Mouse (Mus musculus): Measurements from ENCODE around the gene Fbxw7.
"Not testable (repeated sequence)": the region's sequence is repeated elsewhere in the genome, so short reads cannot be mapped to it uniquely, and the experiment has no call there.

Fbxw7 gene

DNA sequence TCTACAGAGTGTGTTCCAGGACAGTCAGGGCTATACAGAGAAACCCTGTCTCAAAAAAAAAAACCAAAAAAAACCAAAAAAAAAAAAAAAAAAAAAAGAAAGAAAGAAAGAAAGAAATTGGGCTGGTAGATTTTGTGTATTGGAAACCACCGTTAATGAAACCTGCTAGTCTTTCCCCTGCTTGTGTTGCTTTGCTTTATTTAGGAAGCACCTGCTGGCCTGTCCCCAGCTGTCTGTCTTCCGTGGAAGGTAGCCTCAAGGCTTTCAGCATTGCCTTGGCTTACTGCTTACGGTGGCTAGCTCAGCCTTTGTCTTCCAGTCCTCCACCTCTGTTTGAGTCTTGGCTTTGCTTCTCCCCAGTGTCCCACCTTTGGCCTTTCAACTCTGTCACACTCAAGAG, 11.9 kb downstream of the Fbxw7 start:
- DNase-seq (ENCODE audit: low read depth in 2 of 2, low spot score in 2 of 2): no peak

DNA sequence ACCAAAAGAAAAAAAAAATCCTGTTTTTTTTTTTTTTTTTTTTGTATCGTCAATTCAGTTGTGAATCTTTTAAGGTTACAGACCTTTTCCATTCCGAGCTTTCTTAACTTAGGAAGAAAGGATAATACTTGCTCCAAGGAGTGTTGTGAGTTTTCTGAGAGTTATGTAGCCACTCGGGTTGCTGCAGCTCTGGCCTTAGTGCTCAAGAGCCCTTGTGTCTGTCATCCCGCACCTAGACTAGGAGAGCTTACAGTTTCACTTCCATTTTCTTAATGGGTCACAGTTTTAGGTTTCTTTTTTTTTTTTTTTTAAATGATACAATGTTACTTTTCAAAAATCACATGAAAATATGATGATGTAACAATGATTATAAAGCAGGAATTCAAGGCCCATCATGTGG, 12.5 kb downstream of the Fbxw7 start:
- no peak for DNase-seq (ENCODE audit: low read depth in 2 of 2, low spot score in 2 of 2)

DNA sequence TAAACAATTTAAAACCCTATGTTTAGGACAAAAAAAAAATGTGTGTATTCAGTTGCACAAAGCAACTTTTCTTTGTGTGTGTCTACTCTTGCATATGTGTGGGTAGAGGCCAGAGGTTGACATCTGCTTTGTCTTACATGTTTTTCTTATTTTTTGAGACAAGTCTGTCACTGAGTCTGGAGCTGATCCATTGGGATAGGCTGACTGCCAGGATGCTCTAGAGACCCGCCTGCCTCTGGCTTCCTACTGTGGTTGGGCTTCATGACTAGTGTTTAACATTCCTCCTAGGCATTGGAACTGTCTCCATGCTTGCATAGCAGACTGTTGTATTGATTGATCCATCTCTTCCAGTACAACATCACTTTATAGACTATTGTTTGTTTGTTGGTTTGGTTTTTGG, 14.3 kb downstream of the Fbxw7 start:
- DNase-seq (ENCODE audit: low read depth in 2 of 2, low spot score in 2 of 2): no peak

DNA sequence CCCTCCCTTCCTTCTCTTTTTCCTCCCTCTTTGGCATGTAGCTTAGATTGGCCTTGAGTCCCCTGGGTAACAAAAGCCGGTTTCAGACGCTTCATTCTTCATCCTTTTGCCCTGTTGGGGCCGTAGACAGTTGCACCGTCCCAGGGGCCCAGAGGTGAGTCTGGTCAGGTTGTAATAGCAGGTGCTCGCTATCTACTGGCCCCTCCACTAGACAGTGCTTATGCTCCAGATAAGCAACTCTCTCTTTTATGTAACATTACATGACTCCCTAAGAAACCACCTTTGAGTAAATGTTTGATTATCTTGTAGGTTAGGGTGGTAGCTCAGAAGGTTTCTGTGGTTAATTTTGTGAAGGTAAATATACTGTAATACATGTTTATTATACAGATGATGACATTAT, 21.0 kb downstream of the Fbxw7 start:
- DNase-seq (ENCODE audit: low read depth in 2 of 2, low spot score in 2 of 2): no peak

DNA sequence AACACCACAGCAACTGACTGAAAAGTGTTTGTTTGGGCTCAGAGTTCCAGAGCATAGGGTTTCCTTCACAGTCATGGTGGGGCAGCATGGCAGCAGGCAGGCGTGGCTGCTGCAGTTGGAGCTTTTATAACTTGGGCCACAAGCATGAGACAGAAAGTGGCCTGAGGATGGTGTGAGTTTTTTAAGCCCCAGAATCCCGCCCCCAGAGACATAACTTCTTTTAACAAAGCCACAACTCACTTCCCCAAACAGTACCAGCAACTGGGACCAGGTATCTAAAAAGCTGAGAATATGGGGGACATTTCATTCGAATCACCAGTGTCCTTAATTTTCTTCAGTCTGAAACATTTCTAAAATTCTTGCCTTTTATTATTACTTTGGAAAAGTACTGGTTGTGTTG, 22.9 kb downstream of the Fbxw7 start:
- no peak for DNase-seq (ENCODE audit: low read depth in 2 of 2, low spot score in 2 of 2)

DNA sequence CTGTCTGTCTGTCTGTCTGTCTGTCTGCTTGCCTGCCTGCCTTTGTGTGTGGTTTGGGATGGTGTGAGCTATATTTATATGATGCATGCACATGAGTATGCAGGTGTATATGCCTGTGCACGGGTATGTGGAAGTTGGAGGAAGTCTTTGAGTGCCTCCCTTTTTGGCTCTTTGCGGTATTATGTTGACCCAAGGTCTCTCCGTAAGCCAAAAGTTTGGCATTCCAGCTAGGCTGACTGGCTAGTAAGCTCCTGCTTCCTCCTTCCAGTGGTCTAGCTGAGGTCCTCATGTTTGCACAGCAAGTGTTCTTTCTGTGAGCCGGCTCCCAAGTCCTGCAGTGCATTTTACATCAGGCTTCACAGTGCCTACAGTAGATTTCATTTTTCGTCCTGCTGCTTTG, 24.4 kb downstream of the Fbxw7 start:
- no peak for DNase-seq (ENCODE audit: low read depth in 2 of 2, low spot score in 2 of 2)

DNA sequence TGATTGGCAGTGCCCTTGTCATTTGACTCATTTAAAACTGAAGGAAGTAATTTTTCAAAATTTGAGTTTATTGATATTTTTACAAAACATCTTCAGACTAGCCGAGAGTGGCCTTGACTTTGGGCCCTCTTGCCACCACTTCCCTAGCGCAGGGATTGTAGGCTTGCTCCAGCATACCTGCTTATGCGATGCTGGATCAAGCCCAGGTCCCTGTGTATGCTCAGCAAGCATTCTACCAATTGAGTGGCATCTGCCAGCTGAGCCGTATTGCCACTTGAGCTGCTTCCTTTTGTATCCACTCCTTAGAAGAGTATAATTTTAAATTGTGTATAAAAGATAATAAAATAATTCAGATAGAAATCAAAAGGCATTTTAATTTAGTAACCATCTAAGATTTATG, 26.2 kb downstream of the Fbxw7 start:
- no peak for DNase-seq (ENCODE audit: low read depth in 2 of 2, low spot score in 2 of 2)

DNA sequence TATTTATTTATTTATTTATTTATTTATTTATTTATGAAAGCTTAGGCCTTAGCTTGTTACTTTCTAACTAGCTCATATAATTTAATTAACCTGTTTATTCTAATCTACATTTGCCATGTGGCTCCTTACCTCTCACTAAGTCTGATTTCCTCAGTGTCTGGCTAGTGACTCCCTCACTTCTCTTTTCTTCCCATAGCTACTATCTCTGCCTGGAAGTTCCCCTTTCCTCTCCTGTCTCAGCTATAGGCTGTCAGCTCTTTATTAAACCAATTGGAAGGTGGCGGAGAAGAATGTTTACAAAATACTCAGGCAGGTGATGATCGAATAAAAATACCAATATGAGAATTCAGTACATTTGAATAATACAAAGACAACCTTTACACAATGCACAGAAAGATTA, 27.7 kb downstream of the Fbxw7 start:
- no peak for DNase-seq (ENCODE audit: low read depth in 2 of 2, low spot score in 2 of 2)

DNA sequence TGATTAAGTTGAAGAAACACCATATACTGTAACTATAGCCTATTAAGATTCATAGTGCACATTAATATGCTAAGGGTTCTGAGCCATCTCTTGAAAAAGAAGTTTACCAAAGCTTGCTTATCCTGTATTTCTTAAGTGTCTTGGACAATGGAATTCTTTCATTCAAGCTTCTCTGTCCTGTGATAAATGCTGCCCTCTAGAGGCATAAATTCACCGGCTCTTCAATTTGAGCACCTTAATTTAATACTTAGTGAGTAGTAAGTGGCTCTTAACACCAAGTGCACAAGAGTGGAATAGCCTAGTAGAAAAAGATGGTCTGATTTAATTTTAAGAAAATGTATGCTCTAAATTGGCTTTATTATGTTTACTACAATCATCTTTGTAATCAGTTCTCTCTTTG, 28.5 kb downstream of the Fbxw7 start:
- DNase-seq (ENCODE audit: low read depth in 2 of 2, low spot score in 2 of 2): peak; percentile 37 to 54

DNA sequence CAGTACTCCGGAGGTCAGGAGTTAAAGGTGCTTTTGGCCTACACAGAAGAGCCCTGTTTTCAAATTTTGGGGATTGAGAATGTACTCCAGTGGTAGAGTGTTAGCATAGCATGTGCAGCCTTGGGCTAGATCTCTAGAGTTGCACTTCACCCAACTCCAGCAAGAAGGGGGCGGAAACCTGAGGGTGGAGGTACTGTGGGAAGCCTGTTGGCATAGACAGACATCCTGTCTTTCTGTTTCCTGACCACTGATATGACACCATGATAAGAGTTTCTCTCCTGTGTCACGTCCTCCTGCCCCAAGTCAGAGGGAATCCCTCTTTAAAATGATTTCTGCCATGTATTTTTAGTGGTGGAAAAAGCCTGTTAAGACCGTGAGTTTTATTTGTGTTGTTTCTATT, 33.7 kb downstream of the Fbxw7 start:
- peak; percentile 23 to 46 for DNase-seq (ENCODE audit: low read depth in 2 of 2, low spot score in 2 of 2)

DNA sequence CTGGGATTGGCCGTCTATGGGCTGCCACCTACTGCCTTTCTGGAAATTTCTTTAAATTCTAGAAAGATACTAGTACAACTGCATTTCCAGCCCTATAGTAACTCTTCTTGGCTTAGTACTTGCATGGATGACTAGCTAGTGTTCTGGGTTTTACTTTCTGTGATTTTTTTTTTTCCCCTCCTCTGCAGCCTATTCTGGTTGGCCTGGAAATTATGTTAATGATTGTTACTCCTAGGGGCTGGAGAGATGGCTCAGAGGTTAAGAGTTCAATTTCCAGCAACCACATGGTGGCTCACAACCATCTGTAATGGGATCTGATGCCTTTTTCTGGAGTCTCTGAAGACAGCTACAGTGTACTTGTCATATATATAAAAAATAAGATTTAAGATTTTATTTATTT, 35.4 kb downstream of the Fbxw7 start:
- DNase-seq (ENCODE audit: low read depth in 2 of 2, low spot score in 2 of 2): no peak

DNA sequence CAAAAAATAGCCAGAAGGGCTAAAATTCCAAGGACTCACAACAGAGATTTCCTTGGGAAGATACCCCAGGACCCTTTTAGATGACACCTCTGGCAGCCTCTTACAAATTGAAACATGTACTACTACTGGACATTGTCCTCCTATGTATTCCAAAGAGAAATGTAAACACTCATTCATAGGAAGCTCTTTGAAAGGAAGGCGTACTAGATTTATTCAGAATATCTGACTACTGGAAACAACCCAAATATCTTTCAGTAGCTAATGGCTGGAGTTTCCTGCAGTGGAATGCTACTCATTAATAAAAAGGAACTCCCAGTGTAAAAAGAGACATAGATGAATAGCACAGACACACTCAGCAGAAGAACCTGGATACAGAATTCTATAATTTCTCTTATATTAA, 36.7 kb downstream of the Fbxw7 start:
- DNase-seq (ENCODE audit: low read depth in 2 of 2, low spot score in 2 of 2): no peak

DNA sequence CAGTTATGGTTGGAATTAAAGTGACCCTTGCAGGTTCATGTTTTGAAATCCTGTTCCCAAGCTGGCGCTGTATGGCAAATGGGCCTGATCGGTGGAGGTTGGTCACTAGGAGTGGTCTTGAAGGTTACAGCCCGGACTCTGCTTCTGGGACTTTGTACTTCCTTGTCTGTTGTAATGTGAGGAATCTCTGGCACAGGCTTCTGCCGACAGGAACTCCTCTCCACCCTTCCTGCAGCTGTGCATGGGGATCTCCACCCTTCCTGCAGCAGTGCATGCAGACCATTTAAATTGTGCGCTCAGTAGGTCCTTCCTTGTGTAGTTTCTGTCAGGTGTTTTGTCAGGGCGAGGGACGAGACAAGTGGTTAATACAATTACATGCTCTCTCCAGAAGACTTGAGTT, 37.8 kb downstream of the Fbxw7 start:
- DNase-seq (ENCODE audit: low read depth in 2 of 2, low spot score in 2 of 2): no peak

DNA sequence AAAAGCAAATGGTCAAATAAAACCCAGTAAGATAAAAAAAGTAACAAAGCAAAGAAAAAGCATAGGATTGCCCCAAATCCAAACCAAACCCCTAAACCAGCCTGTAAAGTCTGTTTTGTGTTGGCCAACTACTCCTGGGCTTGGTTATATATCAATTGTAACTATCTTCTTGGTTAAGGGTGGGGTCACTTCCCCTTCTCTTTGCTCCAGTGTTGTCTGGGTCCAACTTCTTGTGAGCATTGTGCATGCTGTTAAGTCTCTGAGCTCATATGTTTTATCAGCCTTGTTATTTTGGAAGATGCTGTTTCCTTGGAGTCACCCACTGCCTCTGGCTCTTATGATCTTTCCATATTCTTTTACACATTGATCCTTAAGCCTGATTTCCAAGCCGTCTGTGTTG, 39.4 kb downstream of the Fbxw7 start:
- no peak for DNase-seq (ENCODE audit: low read depth in 2 of 2, low spot score in 2 of 2)

DNA sequence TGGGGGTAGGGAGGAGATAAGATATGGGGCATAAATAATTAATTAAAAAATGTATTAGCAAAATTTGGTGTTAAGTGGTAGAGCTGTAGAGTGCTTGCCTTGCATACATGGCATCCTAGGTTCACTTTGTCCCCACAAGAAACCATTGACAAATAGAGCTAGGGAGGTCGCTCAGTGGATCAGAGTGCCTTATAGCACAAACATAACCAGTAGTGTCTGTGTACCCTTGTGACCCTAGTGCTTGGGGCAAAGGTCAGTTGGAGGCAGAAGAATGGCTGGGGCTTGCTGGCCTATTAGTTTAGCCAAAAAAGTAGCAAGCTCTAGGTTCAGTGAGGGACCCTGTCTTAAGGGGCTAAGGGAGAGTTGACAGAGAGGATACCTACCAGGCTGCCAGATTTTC, 45.6 kb downstream of the Fbxw7 start:
- no peak for DNase-seq (ENCODE audit: low read depth in 2 of 2, low spot score in 2 of 2)

DNA sequence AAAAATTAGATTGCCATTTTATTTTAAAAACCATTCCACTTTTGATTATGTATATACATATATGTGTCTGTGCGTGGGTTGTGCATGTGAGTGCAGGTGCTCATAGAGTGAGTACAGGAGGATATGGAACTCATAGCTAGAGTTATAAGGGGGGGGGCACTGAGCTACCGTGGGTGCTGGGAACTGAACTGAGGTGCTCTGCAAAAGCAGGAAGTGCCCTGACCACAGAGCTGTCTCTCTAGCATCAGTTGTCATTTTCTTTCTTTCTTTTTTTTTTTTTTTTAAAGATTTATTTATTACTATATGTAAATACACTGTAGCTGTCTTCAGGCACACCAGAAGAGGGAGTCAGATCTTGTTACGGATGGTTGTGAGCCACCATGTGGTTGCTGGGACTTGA, 46.7 kb downstream of the Fbxw7 start:
- DNase-seq (ENCODE audit: low read depth in 2 of 2, low spot score in 2 of 2): not testable (repeated sequence)

DNA sequence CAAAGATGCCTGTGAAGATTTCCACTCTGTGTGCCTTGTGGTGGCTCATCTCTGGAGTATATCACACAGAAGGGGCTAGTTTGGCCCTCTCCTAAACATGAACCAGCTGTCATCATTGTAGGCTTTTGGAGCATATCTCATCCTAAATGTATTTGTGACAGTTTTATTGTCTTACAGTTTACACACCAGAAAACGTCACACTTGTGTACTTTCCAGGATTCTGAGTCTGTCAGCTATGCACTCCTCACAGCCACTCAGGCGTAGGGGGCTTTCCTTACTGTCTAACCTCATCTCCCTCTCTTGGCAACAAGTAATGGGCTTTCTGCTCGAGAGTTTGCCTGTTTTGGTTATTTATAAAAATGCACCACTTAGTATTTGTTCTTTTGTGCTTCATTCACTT, 50.6 kb downstream of the Fbxw7 start:
- DNase-seq (ENCODE audit: low read depth in 2 of 2, low spot score in 2 of 2): no peak

DNA sequence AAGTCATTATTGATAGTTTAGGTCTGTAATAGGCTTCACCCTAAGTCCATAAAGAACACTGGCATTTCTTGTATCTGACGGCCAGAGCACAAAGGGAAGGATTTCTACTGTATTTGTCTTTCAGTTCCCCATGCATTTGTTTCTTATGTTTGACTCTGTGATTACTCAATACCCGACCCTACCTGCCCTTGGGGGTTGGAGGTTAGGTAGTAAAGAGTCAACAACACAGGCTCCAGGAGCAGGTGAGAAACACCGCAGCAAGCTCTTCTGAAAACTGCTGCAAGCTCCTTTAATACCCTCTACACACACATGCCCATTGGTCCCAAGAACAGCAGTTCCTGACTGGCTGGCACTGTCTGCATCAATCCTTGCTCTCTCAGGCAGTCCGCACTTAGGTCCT, 51.8 kb downstream of the Fbxw7 start:
- no peak for DNase-seq (ENCODE audit: low read depth in 2 of 2, low spot score in 2 of 2)

DNA sequence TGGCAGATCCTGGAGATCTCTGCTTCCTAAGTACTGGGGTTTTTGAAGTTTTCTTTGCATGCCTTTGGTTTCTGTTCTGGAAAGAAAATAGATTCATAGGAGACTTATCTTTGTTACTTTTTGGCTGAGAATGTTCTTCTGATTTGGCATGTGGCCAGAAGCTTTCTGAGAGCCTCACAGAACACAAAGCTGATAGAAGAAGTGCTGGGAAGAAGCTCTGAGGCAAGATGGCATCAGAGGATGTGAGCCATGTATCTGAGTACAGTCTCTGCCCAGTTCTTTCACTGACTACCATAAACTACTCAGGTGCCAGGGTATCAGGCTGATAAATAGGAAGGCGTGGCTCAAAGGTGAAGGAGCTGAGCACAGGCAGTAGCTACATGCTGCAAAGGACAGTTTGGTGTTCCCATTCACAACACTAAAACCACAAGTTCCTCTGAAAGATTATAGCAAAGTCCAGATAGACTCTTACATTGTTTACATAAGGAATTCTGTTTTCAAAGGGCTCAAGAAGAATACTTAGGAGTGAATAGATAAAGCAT, 52.4 kb downstream of the Fbxw7 start:
- DNase-seq (ENCODE audit: low read depth in 2 of 2, low spot score in 2 of 2): no peak

DNA sequence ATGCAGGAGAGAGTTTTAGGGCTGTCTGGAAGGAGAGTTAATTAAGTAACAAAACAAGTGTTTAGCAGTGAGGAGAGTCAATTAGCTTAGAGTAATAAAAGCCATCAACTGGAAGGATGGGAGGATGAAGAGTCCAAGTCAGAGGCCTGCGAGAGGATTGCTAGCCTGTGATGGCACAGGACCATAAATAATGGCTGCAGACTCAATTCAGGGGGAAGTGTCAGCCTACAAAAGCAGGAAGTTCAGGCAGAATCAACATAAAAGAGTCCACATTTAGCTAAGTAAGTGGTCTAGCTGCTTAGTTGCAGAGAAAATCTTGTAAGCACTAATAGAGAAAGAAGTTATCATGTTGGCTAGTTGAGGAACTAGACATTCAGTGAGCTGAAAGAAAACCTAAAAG, 52.9 kb downstream of the Fbxw7 start:
- DNase-seq (ENCODE audit: low read depth in 2 of 2, low spot score in 2 of 2): no peak

DNA sequence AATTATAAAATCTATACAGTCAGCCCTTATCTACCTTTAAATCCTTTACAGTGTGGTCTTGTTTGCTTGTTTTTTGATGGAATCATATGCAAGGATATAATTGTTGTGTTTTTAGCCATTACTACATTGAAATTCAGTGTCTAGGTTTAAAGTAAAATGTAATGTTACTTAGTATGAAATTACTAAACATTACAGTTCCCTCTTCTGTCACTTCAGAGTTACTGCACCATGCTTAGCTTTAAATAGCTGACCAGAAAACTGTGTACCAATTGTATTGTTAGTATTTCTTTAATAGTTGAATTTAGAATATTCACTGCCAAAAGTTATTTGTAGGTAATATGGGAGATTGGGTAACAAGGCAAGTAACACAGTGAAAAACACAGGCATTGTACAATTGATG, 55.1 kb downstream of the Fbxw7 start:
- no peak for DNase-seq (ENCODE audit: low read depth in 2 of 2, low spot score in 2 of 2)

DNA sequence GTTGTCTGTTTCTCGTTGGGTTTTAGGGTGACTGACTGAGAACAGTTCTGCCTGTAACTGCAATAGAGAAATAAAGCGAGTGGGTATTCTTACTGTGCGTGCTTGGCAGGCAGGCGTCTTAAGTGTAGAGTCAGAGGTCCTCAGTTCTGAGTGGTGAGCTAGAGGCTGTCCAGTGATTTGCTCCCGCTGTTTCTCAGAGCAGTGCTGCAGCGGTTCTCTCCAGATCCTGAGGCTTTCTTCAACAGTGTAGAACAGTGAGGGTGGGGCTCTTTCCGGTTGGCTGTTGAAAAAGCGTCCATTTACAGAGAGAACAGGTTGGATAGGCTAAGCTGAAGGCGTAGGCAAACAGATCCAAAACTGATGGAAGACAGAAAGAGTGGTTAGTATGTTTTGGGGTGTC, 60.2 kb downstream of the Fbxw7 start:
- DNase-seq (ENCODE audit: low read depth in 2 of 2, low spot score in 2 of 2): no peak

DNA sequence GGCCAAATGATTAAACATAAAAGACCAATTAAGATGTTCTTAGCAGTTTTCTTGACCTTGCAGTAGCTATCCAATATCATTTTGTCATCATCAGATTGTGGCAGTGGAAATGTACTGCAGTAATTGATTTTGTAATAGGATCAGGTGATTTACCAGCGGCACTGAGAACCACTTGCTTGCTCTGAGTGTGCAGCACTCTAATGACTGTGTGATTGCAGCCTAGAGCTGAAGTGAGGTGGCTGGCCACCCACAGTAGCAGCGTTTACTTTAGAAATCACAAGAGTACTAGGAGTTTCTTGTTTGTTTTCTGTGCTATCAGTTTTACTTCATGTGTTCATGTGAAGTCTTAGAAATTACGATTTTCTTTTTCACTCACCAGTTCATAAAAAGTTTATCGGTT, 61.1 kb downstream of the Fbxw7 start:
- no peak for DNase-seq (ENCODE audit: low read depth in 2 of 2, low spot score in 2 of 2)

DNA sequence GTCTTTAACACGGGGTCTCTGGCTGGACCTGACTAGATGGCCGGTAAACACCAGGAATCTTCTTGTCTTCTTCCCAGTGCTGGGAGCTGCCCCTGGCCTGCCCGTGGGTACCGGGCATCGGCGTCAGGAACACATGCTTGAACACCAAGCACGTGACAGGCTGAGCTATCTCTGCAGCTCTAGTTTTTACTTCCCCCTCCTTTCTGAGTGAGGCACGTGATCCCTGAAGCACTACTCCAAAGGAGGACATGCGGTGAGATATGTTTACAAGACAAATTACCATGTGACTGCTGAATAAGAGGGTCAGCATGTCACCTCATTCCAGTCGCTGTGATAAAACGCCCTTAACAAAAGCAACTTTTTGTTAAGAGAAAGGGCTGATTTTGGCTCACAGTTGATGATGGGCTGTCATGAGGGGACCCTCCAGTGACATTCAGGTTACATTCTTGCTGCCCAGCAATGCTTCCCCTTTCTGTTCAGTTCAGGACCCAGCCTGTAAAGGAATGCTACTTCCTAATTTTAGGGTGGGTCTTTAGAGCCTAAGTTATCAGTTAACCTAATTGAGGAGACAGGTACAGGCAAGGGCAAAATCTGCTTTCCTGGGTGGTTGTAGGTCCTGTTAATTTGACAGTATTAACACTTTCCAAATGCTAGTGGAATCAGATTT, 68.9 kb downstream of the Fbxw7 start:
- peak in 1 of 2 experiments; percentile 7 for DNase-seq (ENCODE audit: low read depth in 2 of 2, low spot score in 2 of 2)
